Mouse (Mus musculus): ENCODE measurements around the gene Ptprk.
A peak's percentile ranks its signal among the peaks of the same experiment; 100 is the strongest.

Gene Ptprk

DNA sequence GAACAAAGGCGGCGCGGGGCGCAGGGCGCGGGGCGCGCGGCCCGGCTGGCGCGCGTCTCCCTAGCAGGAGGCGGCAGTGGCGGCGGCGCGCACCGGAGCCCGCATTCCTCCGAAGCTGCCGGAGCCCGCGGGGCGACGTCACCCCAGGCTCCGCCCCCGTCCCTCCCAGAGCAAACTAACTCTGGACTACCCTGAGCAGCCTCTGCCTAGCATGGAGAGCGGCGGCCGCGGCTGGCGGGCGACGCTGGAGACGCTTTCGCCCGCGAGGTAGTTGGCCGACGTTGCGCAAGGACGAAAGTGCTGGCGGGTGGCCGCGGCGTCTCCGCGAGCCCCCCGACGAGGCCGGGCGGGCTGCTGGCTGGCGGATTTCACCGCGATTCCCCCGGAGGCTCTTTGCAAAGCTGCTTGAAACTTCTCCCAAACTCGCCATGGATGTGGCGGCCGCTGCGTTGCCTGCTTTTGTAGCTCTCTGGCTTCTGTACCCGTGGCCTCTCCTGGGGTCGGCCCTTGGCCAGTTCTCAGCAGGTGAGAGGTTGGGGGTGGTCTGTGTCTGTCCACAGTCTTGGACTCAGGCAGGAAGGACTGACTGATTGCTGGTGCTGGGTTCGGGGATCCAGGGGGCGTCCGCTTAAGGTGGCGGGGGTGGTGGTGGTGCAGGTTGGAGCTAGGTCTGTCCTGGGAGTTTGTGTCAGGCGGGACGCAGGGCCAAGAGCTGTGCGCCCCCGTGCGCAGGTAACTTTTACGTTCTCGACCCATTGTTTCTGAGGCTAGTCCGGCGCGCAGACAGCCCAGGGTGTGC, at the start of gene Ptprk:
Ptprk (plus strand) TSS at position 168 of the 799 bp plus-strand sequence.
- DNase-seq (ENCODE audit: low spot score) = peak; percentile 78

DNA sequence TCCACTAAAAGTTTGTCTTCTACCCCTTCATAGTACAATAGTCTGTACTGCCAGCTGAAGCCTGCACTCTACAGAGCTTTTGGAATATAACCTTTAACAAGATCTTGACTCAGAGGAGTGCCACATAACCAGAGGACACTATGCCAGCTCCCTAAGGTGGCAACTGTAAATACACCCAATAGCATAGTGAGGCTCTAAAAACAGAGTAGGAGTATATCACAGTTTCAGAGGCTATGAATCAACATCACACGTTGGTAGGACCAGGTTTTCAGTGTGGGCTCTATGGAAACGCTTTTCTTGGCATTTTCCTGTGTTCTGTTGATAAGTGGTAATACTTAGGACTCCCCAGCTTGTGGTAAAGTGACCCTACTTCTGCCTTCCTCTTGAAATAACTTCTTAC, 46.8 kb upstream of the Ptprk start:
- DNase-seq (ENCODE audit: low spot score) = no peak

DNA sequence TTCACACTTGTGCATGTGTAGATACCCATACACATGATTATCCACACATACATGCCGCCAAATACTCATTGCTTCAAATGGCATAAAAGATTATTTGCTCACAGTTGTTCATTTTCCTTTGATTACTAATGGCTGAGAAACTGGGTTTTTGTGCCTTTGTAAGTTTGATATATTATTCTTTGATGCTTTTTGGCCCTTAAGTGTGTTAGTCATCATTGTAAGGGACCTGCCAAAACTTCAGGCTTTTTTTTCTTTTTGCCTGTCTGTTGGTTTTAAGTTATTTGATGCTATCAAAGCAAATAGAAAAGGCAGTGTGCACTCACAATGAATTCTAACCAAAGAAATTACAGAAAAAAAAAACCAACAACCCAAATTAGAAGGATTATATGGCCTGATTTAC, 38.2 kb upstream of the Ptprk start:
- DNase-seq (ENCODE audit: low spot score) = no peak

DNA sequence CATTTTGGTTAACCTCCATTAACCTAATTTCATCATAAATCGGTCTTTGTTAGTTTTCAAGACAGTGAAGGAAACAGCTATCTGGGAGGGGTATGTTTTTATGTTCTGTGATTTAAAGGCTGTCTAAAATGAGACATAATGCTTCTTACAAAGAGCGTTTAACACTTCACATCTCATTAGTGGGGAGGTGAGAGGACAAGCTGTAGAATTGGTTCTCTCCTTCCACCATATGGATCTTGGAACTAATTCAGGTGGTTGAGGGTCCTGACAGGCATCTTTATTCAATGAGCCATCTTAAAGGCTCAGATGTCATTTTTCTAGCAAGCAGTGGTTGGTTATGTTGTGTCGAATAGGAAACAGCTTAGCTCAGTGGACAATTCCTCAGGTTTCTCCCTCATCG, 19.9 kb upstream of the Ptprk start:
- no peak for DNase-seq (ENCODE audit: low spot score)

DNA sequence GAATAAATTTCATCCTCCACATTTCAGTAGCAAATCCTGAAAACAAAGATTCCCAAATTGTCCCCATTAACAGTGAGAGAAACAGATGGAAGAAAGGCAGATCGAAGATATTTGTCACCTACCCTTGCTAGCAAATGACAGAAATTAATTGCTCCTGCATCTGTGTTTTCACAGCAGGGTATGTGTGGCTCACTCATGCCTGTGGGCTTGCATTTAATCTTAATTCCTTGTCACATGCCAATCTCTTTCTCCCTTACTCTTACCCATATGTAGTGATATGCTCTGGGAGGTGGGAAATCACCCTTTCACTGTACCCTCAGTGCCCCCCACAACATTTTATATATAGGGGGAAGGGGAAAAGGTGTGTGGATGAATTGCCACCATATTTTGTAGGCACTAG, 15.4 kb upstream of the Ptprk start:
- DNase-seq (ENCODE audit: low spot score) = no peak

DNA sequence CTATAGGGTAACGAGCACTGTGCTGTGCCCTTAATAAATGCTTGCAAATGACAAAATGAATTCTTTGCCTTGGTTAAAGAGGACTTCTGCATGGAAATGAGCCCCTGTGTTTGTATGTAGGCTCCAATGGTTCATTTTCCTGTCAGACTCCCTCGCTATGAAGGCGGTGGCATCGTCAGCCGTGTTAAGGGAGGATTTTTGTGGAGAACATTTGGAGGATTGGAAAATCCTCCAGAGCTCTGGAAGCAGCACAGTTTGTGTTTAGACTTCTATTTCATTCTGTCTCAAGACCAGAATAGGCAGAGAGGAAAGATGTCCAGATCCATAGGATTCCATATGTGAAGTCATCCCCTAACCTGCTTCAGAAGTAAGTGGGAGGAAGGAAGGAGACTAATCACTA, 6.6 kb upstream of the Ptprk start:
- no peak for DNase-seq (ENCODE audit: low spot score)

DNA sequence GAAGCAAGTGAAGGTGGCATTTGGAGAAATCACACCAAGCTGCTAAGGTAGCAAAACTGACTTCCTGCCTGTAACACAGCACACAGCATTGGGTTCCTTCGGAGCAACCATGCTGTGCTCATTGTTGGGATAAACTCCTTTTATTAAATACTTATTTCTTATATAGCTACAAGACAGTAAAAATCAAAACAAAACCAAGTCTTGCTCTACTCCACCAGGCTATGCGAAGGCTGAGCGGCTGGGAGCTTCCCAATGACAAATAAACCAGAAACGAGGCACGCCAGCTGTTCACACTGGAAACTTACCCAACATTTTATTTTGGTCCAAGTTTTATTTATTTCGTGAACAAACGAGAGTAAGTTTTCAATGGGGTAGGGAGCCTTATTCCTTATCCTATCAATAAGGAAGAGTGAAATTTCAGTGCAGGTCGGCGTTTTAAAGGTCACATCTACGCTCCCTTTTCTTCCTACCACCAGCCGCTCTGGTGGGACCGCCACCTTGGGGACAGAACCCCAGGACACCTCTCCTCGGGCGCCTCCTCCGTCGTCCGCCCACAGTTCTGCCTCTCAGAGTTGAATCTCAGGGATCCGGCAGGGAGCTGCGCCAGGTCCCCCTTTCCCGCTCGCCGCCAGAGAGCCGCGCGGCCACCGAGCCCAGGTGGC, 498 bp upstream of the Ptprk start:
- no peak for DNase-seq (ENCODE audit: low spot score)

DNA sequence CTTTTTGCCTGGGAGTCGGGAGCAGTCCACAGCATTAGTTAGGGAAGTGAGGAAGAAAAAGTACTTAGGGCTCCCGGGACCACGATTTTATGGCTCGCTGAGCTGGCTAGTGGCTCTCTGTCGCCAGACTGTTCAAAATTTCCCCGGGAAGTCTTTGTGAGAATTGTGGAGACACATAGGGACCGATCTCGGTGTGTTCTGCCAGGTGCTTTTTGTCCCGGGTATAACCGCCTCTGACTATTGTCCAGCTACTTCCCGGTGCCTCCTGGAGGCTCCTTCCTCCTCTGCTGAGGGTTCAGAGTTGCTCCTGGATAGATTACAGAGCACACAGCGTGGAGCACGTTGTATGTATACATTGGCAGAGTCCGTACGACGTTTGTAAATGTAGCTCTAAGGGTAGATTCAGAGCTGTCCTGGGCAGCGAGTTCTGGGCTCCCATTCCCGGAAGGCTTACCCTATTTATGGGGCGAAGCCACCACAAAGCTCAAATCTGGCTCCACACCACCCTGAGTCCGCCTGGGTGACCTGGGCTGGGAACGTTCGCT, 943 bp downstream of the Ptprk start:
- no peak for DNase-seq (ENCODE audit: low spot score)

DNA sequence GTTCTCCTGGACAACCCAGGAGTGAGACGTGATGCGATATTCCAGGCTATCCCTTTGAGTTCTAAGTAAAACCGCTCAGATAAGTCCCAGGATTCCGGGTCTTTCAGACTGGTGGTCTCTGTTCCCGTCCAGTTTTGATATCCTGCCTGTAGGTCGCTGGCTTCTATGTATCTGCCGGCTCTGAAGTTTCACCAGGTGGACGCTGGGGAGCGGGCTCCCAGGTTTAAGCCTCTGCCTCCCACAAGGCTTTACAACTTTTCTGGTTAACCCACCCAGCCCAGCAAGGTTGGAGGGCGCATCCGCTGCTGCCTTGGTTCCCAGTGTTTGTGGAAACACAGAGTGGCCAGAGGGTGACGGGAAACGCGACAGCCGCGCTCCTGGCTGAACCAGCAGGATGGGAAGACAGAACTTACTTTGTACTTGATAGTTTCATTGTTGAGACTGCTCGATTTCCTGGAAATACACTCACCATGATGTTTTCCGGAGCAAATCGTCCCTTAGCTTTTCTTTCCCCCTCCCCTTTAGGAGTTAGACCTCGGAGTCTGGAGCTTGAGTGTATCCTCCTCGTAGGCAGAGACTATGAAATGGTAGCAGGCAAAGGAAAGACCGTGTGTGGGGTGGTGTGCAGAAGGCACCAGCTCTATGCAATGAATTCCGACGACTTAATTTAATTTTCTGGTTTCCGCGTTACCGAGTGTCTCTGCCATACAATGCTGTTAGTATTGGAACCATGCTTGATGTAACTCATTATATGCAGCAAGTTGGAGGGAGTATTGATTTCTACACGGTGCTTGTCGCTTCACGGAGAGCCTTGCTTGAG, 1.6 kb downstream of the Ptprk start:
- DNase-seq (ENCODE audit: low spot score) = no peak

DNA sequence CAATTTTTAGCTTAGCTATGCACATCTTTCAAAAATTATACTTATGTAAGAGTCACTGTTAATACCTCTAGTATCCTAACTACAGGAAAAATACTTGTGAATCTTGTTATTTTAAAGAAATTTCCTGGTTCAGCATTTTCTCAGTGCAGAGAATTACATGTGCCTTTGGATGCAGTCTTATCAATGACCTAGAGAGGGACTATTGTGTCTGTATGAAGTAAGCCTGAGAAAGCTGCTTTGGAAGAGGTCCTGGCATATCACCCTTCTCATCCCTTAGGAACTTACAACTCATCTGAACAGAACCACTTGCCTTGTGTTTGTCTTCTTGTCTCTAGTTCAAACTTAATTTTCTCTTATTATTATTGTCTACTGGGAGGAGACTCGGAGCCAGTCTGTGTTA, 3.6 kb downstream of the Ptprk start:
- DNase-seq (ENCODE audit: low spot score) = no peak

DNA sequence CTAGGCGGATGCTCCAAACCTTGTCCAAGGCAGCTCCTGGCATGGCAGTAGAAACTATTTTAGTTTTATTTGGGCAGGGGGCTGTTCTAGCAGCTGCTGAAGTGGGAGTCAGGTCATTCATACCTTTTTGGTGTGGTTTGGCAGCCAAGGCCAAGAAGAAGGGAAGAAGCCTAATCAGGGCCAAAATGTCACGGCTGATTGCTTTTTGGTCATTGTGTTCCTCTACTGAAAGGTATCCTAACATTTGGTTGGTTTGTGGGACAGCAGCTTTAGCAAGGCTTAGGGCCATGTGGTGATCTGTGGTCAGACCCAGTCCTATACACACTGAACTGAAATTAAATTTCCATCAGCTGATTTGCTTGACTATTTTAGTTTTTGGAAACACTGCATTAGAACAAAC, 6.6 kb downstream of the Ptprk start:
- no peak for DNase-seq (ENCODE audit: low spot score)

DNA sequence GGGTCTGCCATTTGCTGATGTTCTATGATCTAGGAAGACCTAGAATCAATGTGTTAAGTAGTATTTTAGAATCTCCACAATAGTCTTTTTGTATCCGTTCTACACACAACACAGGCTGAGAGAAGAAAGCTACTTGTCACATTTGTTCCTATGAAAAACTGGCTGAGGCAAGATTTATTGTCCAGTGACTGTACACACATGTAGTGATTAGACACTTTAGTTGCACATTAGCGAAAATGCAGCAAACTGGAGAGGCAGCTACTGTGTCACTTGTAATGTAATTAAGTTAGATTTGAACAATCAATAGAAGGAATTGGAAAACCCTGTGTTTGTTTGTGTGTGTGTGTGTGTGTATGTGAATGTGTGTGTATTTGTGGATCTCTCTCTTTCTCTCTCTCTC, 8.6 kb downstream of the Ptprk start:
- DNase-seq (ENCODE audit: low spot score) = no peak

DNA sequence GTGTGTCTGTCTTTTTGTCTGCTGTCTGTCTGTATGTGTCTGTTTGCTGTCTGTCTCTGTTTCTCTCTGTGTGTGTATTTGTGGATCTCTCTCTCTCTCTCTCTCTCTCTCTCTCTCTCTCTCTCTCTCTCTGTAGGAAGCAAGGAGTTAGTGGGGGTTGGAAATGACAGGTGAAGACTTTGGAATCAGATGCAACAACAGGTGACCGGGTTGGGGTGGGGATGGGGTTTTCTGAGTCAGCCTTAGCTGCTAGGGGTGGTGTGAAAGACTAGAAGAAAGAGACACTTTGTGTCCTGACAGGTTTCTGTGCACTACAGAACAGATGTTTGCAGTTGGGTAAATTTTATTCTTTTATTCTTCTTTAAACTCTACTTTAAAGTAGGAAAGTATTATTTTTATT, 9.0 kb downstream of the Ptprk start:
- DNase-seq (ENCODE audit: low spot score) = no peak

DNA sequence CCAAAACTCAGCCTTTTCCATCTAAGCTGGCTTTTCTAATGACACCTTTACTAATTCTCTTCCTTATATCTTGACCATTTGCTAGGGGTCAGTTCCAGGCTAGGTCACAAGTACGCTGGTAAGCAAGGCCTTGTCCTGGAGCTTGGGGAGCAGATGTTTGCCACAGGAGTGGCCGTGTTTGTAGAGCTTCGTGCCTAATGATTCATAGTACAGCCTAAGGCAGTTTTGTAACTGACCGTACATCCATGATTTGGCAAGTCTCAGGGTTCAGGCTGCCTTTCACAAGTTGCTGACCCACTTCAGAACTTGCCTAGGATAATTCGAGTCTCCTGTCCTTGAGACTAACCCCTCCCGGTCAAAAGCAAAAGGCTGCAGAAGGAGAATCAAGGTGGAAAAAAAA, 12.7 kb downstream of the Ptprk start:
- DNase-seq (ENCODE audit: low spot score) = no peak

DNA sequence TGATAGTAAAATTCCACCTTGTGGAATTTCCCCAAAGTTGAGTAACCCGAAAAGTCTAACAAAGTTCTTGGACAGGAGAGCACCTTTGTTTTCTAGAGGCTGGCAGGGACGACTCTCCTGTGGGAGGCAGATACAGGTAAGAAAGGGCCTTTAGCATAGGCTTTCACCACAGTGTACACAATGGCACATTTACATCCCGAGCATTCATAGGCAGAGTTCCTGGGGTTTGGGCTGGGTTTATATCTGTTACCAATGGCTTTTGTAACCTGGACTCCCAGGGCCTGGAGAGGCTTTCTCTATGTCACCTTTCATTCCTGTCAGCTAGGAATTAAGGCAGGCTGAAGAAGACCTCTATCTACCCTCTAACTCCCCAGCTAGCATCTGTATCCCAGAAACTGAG, 13.1 kb downstream of the Ptprk start:
- DNase-seq (ENCODE audit: low spot score) = no peak

DNA sequence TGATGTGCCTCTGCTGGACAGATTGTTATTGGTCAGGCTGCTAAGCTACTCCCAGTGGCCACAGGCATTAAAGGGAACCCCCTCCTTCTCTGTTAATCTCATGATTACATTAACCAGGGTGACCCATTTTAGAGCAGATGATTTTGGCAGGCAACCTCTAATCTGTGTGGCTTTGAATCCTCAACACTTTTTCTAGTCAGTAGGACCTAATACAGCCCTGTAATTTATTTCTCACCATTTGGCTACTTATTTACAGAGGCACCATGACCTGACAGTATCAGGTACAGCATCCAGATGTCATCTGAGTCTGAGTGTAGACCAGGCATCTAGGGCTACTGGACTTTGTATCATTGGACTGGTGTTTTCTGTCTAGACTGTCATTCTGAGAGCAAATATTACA, 21.4 kb downstream of the Ptprk start:
- DNase-seq (ENCODE audit: low spot score) = no peak

DNA sequence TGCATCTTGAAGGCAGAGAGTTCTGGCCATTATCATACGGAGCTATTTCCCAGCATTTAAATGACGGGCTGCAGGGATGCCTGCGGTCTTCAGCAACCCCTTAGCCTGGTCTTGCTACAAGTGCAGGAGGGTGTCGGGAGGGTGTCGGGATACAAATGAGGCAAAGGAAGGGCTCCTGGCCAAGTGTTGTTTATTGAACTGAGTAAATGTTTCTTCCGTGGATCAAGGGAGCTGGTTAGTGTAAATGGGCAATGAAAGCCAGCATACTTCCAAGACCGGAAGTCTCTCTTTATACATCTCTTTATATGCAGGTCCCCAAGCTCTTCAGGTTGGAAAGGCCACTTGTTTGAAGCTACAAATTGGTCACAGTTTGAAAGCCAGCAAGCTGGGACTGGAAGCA, 23.0 kb downstream of the Ptprk start:
- no peak for DNase-seq (ENCODE audit: low spot score)

DNA sequence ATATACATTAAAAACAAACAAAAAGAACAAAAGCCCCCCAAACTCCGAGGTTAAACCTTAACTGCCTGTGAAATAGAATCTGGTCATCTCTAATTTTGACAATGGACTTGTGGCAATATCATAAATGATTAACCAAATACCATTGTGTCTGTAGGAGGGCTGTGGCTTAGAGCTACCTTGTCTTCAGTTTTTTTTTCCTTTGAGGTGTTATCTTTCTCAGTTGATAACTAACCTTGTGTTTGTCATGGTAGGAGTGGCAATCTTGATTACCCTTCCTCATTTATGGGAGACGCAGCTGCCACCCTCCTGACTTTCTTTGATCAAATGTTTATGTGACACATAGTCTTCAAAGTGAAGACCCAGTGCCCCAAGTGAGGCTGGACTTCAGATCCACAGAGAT, 24.3 kb downstream of the Ptprk start:
- DNase-seq (ENCODE audit: low spot score) = no peak

DNA sequence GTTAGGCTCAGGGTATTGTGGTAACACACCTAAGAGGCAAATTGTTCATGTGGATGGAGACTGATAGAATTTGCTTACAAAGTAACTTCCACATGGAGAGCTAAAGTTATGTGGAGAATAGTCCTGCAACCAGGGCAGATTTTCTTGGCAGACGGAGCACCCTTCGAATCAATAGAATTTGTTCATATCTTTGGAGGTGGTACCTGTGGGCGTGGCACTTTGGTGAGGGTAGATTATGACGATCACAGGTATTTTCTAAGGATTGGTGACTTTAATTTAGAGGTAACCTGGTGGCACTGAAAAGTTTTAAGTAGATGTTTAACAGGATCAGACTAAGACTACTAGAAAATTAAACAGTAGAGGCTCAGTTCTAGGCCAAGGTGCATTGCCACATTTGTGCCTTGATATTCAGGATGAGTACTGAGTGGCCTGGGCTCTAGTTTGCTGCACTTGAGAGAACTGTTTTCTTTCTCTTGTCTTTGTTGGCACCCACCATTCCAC, 28.8 kb downstream of the Ptprk start:
- no peak for DNase-seq (ENCODE audit: low spot score)

DNA sequence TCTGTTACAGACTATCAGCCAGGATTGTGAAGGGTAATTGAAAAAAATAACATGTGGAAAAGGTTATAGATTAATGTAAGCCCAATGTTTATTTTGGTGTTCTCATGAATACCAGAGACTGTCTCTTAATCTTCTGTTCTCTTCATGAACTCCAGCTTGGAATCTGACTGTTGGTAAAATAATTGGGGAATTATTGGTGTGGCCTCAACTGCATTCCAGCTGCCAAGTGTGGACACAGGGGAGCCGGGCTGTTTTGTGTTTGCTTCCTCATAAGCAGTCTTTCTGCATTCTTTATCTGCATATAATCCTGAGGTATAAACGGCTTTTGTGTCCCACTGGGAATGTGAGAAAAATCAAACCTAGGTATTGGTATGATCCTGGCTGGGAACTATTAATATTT, 29.3 kb downstream of the Ptprk start:
- DNase-seq (ENCODE audit: low spot score) = no peak

DNA sequence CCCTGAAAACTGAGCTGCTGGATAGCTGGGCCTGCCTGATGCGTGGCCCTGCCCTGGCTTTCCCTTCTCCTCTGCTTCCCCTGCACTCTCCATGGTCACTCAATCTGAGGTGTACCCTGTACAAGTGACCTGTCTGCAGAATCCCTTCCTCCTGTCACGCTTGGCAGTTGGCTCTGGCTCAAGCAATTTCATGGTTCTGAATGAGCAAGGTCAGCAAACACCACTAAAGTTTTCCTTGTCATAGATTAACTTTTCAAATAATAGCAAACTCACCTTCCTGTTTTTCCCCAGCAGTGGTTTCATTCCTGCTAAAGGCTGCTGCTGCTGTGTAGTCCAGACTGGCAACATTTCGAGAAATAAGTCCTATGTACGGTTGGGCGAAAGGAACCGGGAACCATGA, 30.6 kb downstream of the Ptprk start:
- DNase-seq (ENCODE audit: low spot score) = no peak

DNA sequence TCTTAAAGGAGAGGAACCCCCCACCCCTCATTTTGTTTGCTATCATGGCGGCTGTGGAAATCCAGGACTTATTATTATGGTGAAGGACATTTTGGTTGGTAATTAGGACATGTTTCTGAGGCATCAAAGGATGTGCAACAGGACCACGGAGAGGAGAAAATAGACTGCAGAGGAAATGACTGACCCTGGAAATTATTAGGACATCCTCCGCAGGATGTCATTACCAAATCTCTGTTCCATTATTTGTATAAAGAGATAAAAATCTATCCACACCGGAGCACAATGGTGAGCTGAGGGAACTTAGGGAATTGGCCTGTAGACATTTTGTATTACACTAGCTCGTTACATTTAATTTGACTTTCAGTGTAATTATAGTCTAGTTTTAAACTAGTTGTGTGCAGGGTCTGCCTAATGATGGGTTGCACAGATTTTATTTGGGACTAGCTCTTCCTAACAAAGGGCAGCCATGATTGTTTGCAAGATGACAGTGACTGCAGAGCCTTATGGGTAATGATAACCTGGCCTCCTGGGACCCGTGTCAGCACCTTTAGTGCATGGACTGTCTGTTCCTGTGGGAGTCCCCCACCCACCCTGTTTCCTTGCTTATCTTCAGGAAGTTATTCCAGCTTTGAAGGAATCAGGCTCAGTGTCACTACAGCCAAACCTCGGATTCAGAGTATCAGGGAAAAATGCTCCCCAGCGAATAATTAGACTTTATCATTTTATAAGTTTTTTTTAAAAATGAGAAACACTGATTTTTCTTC, 38.4 kb downstream of the Ptprk start:
- no peak for DNase-seq (ENCODE audit: low spot score)
